ENCODE assay signal across 8 mouse cellular contexts in genomic region chr2:38668802-38669580, GRCm38 (mm10). TPM values are rescaled to one million over a fixed set of nuclear protein-coding genes. Genes with fewer than 3 reads are reported as not detected.
DNase-seq lines count a peak whose midpoint lies in the region; ATAC-seq lines count a peak whose summit lies in the region.

No protein-coding gene starts in this region.

- H3K4me3 ChIP-seq in hindbrain, embryonic 11.5 days (ENCODE audit: low read depth, low read length): no peak overlapping the region
- H3K4me3 ChIP-seq in limb, embryonic 15.5 days: no peak overlapping the region

- H3K27ac ChIP-seq in hindbrain, embryonic 11.5 days (ENCODE audit: low read depth, low read length): no peak overlapping the region
- no peak overlapping the region for H3K27ac ChIP-seq in limb, embryonic 15.5 days

- no peak overlapping the region for H3K9ac ChIP-seq in hindbrain, embryonic 11.5 days (ENCODE audit: low read depth, low read length)
- no peak overlapping the region; the same call in 1 of the 2 replicates for H3K9ac ChIP-seq in limb, embryonic 15.5 days

- no peaks in the 10 kb centered on the region for H3K36me3 ChIP-seq in hindbrain, embryonic 11.5 days (ENCODE audit: control insufficient read depth, insufficient read depth, low read length)
- no peaks in the 10 kb centered on the region for H3K36me3 ChIP-seq in limb, embryonic 15.5 days

- 12% methylated on average over 17 of the region's 17 CpGs for WGBS in hindbrain, embryonic 11.5 days
- WGBS in limb, embryonic 15.5 days: 14% methylated on average over 17 of the region's 17 CpGs

- no peaks in the 10 kb centered on the region for H3K27me3 ChIP-seq in hindbrain, embryonic 11.5 days (ENCODE audit: control insufficient read depth, insufficient read depth, low read length)
- H3K27me3 ChIP-seq in limb, embryonic 15.5 days: peaks cover 26% of the 10 kb centered on the region; the same call in 1 of the 2 replicates

- H3K4me1 ChIP-seq in hindbrain, embryonic 11.5 days (replicated peaks; ENCODE audit: control insufficient read depth, insufficient read depth, low read length): no peaks in the 10 kb centered on the region
- peaks cover 7% of the 10 kb centered on the region for H3K4me1 ChIP-seq in limb, embryonic 15.5 days

- intact Hi-C loops in left cerebral cortex, postnatal 25 days (cut with DNase I): no loop called here

- ATAC-seq in hindbrain, embryonic 11.5 days (ENCODE audit: low FRiP score): peak; percentile 74
- ATAC-seq in limb, embryonic 15.5 days (ENCODE audit: insufficient number of reproducible peaks, low FRiP score, low TSS enrichment, low read depth): peak; percentile 45; the same call in 1 of the 2 replicates

- DNase-seq in CD4-positive, CD25-positive, alpha-beta regulatory T cell, adult 2 months (ENCODE audit: low read depth, low spot score): peak; percentile 12
- peak; percentile 93 for DNase-seq in R1 (ENCODE audit: low read depth, low spot score)
- peak; percentile 57 for DNase-seq in hindbrain, embryonic 11.5 days (ENCODE audit: low spot score)
- peak; percentile 38 for DNase-seq in neural tube, embryonic 10.5 days (ENCODE audit: extremely low spot score, low spot score)
- DNase-seq in right cerebral cortex, postnatal 4 days: no peak
- DNase-seq in left cerebral cortex, postnatal 25 days (ENCODE audit: low spot score in 2 of 2): no peak
- DNase-seq in urinary bladder, adult 2 months (ENCODE audit: low spot score): no peak

- no peaks in the 10 kb centered on the region for H3K9me3 ChIP-seq in hindbrain, embryonic 11.5 days (ENCODE audit: control insufficient read depth, low read length)
- no peaks in the 10 kb centered on the region for H3K9me3 ChIP-seq in limb, embryonic 15.5 days

- peak overlapping the region; percentile 22; the same call in 1 of the 2 replicates for H3K4me2 ChIP-seq in hindbrain, embryonic 11.5 days (replicated peaks; ENCODE audit: low read depth, low read length)
- peak overlapping the region; percentile 24 for H3K4me2 ChIP-seq in limb, embryonic 15.5 days

RNA-seq across cellular contexts. Expression of gene Psmb7, which starts 25.1 kb away (rescaled TPM):
- 355 and 367 TPM in 2 replicates for polyA plus RNA-seq in hindbrain, embryonic 11.5 days (2014; fragmentation: Nextera tagmentation; extraction: Ambion mirVana)
- 229 and 240 TPM in 2 replicates for polyA plus RNA-seq in limb, embryonic 15.5 days (2015; fragmentation: Nextera tagmentation; extraction: Ambion mirVana)
- total RNA-seq in left cerebral cortex, postnatal 25 days (2021): 100 to 1,000 TPM; 213 to 217 TPM
- 178 and 196 TPM in 2 replicates for polyA plus RNA-seq in urinary bladder, adult 2 months (2012; rRNA removed)

RNA-seq across cellular contexts. Expression of gene Nr5a1, which starts 45.4 kb away (rescaled TPM):
- polyA plus RNA-seq in hindbrain, embryonic 11.5 days (2014; fragmentation: Nextera tagmentation; extraction: Ambion mirVana): 0.19 and 0.20 TPM in 2 replicates
- 0.05 and 0.14 TPM in 2 replicates for polyA plus RNA-seq in limb, embryonic 15.5 days (2015; fragmentation: Nextera tagmentation; extraction: Ambion mirVana)
- total RNA-seq in left cerebral cortex, postnatal 25 days (2021): not detected
- not detected in 2 replicates for polyA plus RNA-seq in urinary bladder, adult 2 months (2012; rRNA removed)

Comparison
In these comparisons a context has a peak if more than half of its experiments do, and no peak if none do; other contexts are left out.
1. DNase-seq: peak in CD4-positive, CD25-positive, alpha-beta regulatory T cell, adult 2 months (single experiment), R1 (single experiment), hindbrain, embryonic 11.5 days (single experiment) and neural tube, embryonic 10.5 days (single experiment); none in right cerebral cortex, postnatal 4 days (single experiment), left cerebral cortex, postnatal 25 days (0 of 2) and urinary bladder, adult 2 months (single experiment).